In the genomic region with DNA sequence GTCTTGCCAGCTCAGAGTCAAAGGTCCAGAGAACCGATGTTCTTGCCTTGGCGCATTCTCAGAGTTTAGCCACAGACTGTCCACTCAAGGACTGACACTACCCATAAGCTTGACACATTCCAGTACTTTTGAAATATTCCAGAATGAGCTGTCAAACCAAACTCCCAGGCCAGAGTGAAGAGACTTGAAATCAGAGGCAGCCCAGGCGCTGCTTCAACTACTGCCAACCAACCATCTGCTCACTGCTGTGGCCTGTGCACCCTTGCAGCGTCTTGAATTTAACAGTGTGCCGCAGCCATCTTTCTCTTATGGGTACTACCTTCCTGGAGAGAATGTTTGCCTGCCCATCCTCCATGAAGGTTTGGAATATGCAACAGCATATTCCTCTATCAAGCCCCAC, we compare ENCODE assay signal across 19 mouse cellular contexts.
DNase-seq lines count a peak whose midpoint lies in the region; ATAC-seq and TF ChIP-seq lines count a peak whose summit lies in the region.
"Had no signal": no experiment of that assay in that cellular context is flagged by ENCODE, and none has a peak within 500 bp of the region (broad histone marks: within the 10 kb centered on the region; RNA-seq: fewer than 3 reads in every experiment).

No protein-coding gene starts in this region.

- H3K27me3 ChIP-seq in forebrain, postnatal 0 days (ENCODE audit: insufficient read depth, low read length): no peaks in the 10 kb centered on the region
- no peaks in the 10 kb centered on the region for H3K27me3 ChIP-seq in forebrain, embryonic 15.5 days
- no peaks in the 10 kb centered on the region for H3K27me3 ChIP-seq in midbrain, postnatal 0 days (ENCODE audit: insufficient read depth, low read length)
- no peaks in the 10 kb centered on the region for H3K27me3 ChIP-seq in midbrain, embryonic 11.5 days (ENCODE audit: control insufficient read depth, insufficient read depth, low read length)
- H3K27me3 ChIP-seq: liver, embryonic 13.5 days; midbrain, embryonic 13.5 days; neural tube, embryonic 13.5 days had no signal

- H3K36me3 ChIP-seq in forebrain, postnatal 0 days (ENCODE audit: insufficient read depth): no peaks in the 10 kb centered on the region
- no peaks in the 10 kb centered on the region for H3K36me3 ChIP-seq in forebrain, embryonic 15.5 days
- no peaks in the 10 kb centered on the region for H3K36me3 ChIP-seq in midbrain, postnatal 0 days (ENCODE audit: insufficient read depth, low read length)
- no peaks in the 10 kb centered on the region for H3K36me3 ChIP-seq in midbrain, embryonic 11.5 days (ENCODE audit: control insufficient read depth, insufficient read depth, low read length)
- H3K36me3 ChIP-seq: liver, embryonic 13.5 days; midbrain, embryonic 13.5 days; neural tube, embryonic 13.5 days had no signal

- no peak overlapping the region for H3K9ac ChIP-seq in forebrain, postnatal 0 days
- no peak overlapping the region for H3K9ac ChIP-seq in forebrain, embryonic 15.5 days (replicated peaks)
- no peak overlapping the region for H3K9ac ChIP-seq in midbrain, postnatal 0 days (replicated peaks; ENCODE audit: low read length, poor library complexity, severe bottlenecking)
- H3K9ac ChIP-seq in midbrain, embryonic 11.5 days (ENCODE audit: low read length): no peak overlapping the region
- H3K9ac ChIP-seq: liver, embryonic 13.5 days; midbrain, embryonic 13.5 days; neural tube, embryonic 13.5 days had no signal

- TF ChIP-seq CTCF in forebrain, postnatal 0 days (IDR thresholded peaks at IDR 0.05; ENCODE audit: low read depth): no peak
- no peak for TF ChIP-seq CTCF in midbrain, postnatal 0 days (IDR thresholded peaks at IDR 0.05)

- H3K9me3 ChIP-seq in forebrain, postnatal 0 days (ENCODE audit: low read length): no peaks in the 10 kb centered on the region
- no peaks in the 10 kb centered on the region for H3K9me3 ChIP-seq in forebrain, embryonic 15.5 days
- H3K9me3 ChIP-seq in midbrain, postnatal 0 days (ENCODE audit: low read length): no peaks in the 10 kb centered on the region
- H3K9me3 ChIP-seq in midbrain, embryonic 11.5 days (ENCODE audit: control insufficient read depth, low read length): no peaks in the 10 kb centered on the region
- H3K9me3 ChIP-seq: liver, embryonic 13.5 days; midbrain, embryonic 13.5 days; neural tube, embryonic 13.5 days had no signal

- WGBS in forebrain, postnatal 0 days: 86% methylated on average over 5 of the region's 5 CpGs
- WGBS in forebrain, embryonic 15.5 days: 87% methylated on average over 5 of the region's 5 CpGs
- 90% methylated on average over 5 of the region's 5 CpGs for WGBS in midbrain, postnatal 0 days
- 95% methylated on average over 5 of the region's 5 CpGs for WGBS in midbrain, embryonic 11.5 days

- no peaks in the 10 kb centered on the region for H3K4me1 ChIP-seq in forebrain, postnatal 0 days (ENCODE audit: insufficient read depth)
- no peaks in the 10 kb centered on the region; the same call in 1 of the 2 replicates for H3K4me1 ChIP-seq in forebrain, embryonic 15.5 days
- H3K4me1 ChIP-seq in midbrain, postnatal 0 days (ENCODE audit: insufficient read depth, low read length): no peaks in the 10 kb centered on the region
- H3K4me1 ChIP-seq in midbrain, embryonic 11.5 days (ENCODE audit: control insufficient read depth, insufficient read depth, low read length): no peaks in the 10 kb centered on the region
- H3K4me1 ChIP-seq: liver, embryonic 13.5 days; neural tube, embryonic 13.5 days had no signal

- H3K4me2 ChIP-seq in forebrain, postnatal 0 days (ENCODE audit: low read depth): no peak overlapping the region
- no peak overlapping the region for H3K4me2 ChIP-seq in forebrain, embryonic 15.5 days (replicated peaks)
- no peak overlapping the region for H3K4me2 ChIP-seq in midbrain, postnatal 0 days (ENCODE audit: low read depth, low read length, poor library complexity, severe bottlenecking)
- no peak overlapping the region for H3K4me2 ChIP-seq in midbrain, embryonic 11.5 days
- H3K4me2 ChIP-seq: liver, embryonic 13.5 days; midbrain, embryonic 13.5 days; neural tube, embryonic 13.5 days had no signal

- H3K27ac ChIP-seq in forebrain, postnatal 0 days (ENCODE audit: low read depth, low read length): no peak overlapping the region
- H3K27ac ChIP-seq in forebrain, embryonic 15.5 days (replicated peaks): no peak overlapping the region
- no peak overlapping the region for H3K27ac ChIP-seq in midbrain, postnatal 0 days (ENCODE audit: low read depth, low read length)
- no peak overlapping the region for H3K27ac ChIP-seq in midbrain, embryonic 11.5 days (ENCODE audit: low read depth, low read length)
- H3K27ac ChIP-seq: heart, adult 2 months; liver, embryonic 13.5 days; midbrain, embryonic 13.5 days; neural tube, embryonic 13.5 days had no signal

- no peak overlapping the region for H3K4me3 ChIP-seq in forebrain, postnatal 0 days (ENCODE audit: low read depth, low read length)
- H3K4me3 ChIP-seq in forebrain, embryonic 15.5 days: no peak overlapping the region
- H3K4me3 ChIP-seq in midbrain, postnatal 0 days (ENCODE audit: low read depth, low read length): no peak overlapping the region
- H3K4me3 ChIP-seq in midbrain, embryonic 11.5 days (ENCODE audit: low read depth, low read length): no peak overlapping the region
- H3K4me3 ChIP-seq: heart, adult 2 months; liver, embryonic 13.5 days; midbrain, embryonic 13.5 days; neural tube, embryonic 13.5 days had no signal

- peak; percentile 0 to 1 for DNase-seq in adrenal gland, postnatal 36 days
- no peak for DNase-seq in adrenal gland, postnatal 10 days
- DNase-seq in forebrain, postnatal 0 days: peak; percentile 10
- peak; percentile 22 for DNase-seq in midbrain, postnatal 0 days (ENCODE audit: low spot score)
- no peak for DNase-seq in midbrain, embryonic 11.5 days (ENCODE audit: low spot score, missing footprints)
- DNase-seq in gastrocnemius, postnatal 10 days: no peak
- DNase-seq in thymus, postnatal 36 days: no peak
- DNase-seq: adrenal gland, adult 2 months; cerebellum, adult 11 months; cerebellum, postnatal 36 days; heart, adult 2 months; heart, postnatal 36 days; kidney, adult 11 months; kidney, postnatal 10 days; liver, embryonic 13.5 days; thymus, postnatal 25 days had no signal

- ATAC-seq in forebrain, postnatal 0 days: peak; percentile 67
- ATAC-seq in forebrain, embryonic 15.5 days (replicated peaks): no peak; the same call in 1 of the 2 replicates
- ATAC-seq in midbrain, postnatal 0 days (ENCODE audit: low FRiP score): no peak
- no peak for ATAC-seq in midbrain, embryonic 11.5 days (ENCODE audit: low FRiP score)
- ATAC-seq: midbrain, embryonic 13.5 days had no signal

Comparison
In these comparisons a context has a peak if more than half of its experiments do, and no peak if none do; other contexts are left out.
1. DNase-seq: peak in adrenal gland, postnatal 36 days (2 of 2), forebrain, postnatal 0 days (single experiment) and midbrain, postnatal 0 days (single experiment); none in adrenal gland, postnatal 10 days (single experiment), midbrain, embryonic 11.5 days (single experiment), gastrocnemius, postnatal 10 days (single experiment) and thymus, postnatal 36 days (0 of 2).